Mouse (Mus musculus) cerebral cortex, adult 2 months (tissue): ENCODE results near the gene Tuba1a.

Experiments used
- WGBS: fragments of 180-500 bp; shearing (Covaris S2); methylation state at CpG from one replicate; pipeline ENCODE4 v1.1.7; 2018; 5-methylcytosine and 5-hydroxymethylcytosine counted together

The Tuba1a gene

DNA sequence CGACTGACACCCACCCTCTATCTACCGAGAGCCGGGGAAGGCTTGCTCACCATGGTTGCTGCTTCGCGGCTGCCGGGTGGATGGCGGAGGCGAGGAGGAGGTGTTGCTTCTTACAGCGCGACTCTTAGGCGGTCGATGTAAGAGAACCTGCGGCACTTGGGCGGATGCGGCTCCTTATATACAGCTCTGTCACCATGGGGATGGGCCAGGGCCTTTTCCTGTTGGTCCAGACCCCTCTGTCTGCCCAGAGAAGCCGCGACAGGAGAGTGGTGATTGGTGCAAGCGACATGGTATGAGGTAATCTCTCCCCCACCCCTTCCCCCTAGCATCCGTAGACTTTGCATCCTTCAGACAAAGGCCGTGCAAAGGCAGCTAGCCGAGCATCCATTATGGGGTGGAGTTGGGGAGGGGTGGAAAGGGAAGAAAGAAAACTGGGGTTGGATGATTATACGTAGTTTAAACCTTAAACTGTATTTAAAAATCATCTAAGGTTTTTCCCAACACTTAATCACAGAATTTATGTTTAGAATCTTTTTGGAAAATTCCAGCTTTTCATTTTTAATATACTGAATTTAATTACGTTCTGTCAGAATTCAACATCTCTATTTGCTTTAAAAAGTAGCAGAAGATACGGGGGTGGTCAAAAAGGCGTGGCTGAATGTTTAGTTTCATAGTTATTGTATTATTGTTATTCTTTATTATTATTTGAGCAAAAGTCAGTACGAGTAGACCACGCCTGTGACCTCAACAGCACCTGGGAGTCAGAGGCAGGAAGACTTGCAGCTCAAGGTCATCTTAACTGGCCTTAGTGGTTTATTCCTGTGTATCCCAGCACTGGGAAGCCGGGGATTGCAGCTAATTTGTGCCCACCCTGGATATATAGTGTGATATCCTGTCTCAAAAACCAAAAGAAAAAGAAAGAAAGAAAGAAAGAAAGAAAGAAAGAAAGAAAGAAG is at the start of gene Tuba1a, which contains the start of gene Gm49450:
Gene Tuba1a, minus strand, starts transcription at position 303 of the 956 bp plus-strand sequence.
Gene Gm49450, minus strand, starts transcription at position 151 of the 956 bp plus-strand sequence.
- 2% methylated on average over 28 of the region's 28 CpGs for WGBS

DNA sequence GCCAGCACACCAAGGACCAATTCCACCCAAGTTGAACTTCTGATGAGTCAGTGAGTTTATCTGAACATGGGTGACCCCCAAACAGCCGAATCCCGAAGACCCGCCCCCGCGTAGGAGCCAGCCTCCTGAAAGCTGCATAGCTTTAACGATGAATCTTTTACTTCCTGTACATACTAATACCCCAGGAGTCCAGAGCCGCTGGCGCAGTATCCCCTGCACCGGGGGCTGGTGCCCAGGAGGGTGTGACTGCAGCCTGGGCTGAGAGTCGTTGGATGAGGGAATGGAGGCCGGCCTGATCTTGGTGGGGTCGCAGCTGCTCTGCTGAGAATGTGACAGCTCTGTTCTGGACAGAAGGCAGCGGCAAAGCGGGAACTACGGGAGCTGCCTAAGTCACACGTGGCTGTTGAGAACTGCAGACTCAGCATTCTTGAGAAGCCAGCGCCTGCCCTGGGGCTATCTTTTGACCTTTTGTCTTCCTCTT is 48.0 kb upstream of the Tuba1a start:
- 16% methylated on average over 17 of the region's 17 CpGs for whole genome bisulfite sequencing

DNA sequence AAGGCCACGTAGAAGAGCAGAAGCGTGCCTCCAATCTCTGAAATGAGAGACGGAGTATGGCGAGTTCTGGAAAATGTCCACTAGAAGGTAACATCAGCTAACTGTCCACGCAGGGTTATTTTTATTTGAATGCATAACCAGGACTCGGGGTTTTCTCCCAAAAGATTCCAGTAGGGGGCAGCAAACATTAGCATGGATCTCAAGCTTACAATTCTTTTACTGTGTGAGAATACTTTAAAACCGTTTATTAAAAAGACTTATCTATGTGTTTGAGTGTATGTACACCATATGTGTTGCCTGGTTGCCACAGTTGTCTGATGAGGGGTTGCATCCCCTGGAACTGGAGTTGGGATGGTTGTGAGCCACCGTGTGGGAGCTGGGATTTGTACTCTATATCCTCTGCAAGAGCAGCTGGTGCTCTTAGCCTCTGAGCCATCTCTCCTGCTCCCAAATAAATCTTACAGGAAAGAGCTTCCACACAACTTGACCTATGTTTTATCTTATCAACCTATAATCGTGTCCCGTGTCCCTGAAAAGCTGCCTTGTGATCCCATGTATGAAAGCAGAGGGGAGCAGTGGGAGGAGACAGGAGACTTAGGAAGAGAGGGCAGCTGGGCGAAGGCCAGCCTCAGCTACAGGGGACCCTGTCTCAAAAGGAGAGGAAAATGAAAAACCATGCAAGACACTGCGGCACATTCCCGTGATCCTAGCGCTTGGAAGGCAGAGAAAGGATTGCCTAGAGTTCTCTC is 47.2 kb upstream of the Tuba1a start:
- 37% methylated on average over 14 of the region's 14 CpGs for WGBS

GRCm38 (mm10) chr15:98998775-98999157 is 45.3 kb upstream of the Tuba1a start:
- WGBS, result 49% methylated on average over 6 of the region's 6 CpGs

- 50% methylated on average over 13 of the region's 13 CpGs for WGBS
Measured at GRCm38 (mm10) chr15:98997938-98998774, 44.7 kb upstream of the Tuba1a start.

DNA sequence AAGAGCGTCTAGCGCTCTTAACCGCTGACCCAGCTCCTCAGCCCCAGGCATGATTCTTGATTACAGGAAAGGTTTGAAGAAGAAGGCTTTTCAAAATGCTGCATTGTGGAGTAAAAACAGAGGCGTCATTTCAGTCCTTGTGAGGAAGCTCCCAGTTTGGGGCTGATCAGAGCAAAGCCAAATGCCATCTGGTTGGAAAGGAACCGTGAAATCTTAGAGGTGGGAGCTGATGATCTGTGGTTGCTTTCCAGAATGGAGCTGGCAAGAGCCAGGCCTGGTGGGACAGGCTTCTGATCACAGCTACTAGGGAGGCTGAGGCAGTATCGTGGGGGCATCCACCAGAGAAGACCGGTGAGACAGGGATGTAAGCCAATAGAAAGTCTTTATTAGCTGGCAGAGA is 43.3 kb upstream of the Tuba1a start:
- WGBS, result 63% methylated on average over 7 of the region's 7 CpGs

GRCm38 (mm10) chr15:98994957-98995520 is 41.5 kb upstream of the Tuba1a start:
- WGBS, result 80% methylated on average over 9 of the region's 9 CpGs

DNA sequence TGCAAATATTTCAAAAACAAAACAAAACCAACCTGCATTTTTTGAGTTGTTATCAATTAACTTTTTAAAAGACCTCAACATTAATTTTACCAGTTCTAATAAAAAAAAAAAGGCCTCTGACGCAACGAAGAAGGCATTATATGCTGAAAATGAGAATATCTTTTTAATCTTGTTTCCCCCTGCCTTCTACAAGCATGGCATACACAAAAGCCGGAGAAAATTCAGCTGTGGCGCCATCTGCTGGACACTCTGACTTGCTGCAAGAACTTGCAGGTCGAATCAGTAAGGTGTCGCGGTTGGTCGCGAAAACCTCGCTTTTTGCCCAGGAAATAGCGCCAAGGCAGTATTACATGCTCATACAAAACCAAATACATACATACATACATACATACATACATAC is 40.4 kb upstream of the Tuba1a start:
- 1% methylated on average over 11 of the region's 11 CpGs for WGBS

DNA sequence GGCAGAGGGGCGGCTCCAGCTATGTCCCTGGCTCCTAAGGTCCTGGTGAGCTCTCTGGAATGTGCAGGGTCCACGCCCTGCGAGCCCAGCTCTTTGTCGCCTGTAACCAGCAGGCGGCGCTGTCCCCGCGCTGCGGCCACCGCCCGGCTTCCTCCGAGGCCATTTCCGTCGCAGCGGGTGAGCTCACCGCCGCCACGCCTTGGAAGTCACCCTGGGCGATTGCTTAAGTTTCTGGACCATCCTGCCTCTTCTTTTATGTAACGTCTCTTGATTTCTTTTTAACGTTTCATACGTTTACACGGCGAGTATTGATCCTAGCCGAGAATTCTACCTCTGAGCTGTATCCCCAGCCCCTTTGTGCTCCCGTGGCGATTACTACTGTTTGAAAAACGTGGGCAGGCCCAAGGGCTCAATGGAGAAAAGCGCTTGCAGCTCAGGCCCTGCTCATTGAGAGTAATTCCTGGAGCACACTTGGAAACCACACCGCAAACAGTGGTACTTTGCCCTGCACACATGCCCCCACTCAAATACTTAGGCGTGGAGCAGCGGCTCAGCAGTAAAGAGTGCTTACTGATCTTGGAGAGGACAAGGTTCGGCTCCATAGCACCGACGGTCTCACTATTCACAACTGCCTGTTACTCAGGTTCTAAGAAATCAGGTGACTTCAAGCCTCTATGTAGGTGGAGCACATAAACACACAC is 39.7 kb upstream of the Tuba1a start:
- WGBS, result under 1% methylated on average over 35 of the region's 35 CpGs

DNA sequence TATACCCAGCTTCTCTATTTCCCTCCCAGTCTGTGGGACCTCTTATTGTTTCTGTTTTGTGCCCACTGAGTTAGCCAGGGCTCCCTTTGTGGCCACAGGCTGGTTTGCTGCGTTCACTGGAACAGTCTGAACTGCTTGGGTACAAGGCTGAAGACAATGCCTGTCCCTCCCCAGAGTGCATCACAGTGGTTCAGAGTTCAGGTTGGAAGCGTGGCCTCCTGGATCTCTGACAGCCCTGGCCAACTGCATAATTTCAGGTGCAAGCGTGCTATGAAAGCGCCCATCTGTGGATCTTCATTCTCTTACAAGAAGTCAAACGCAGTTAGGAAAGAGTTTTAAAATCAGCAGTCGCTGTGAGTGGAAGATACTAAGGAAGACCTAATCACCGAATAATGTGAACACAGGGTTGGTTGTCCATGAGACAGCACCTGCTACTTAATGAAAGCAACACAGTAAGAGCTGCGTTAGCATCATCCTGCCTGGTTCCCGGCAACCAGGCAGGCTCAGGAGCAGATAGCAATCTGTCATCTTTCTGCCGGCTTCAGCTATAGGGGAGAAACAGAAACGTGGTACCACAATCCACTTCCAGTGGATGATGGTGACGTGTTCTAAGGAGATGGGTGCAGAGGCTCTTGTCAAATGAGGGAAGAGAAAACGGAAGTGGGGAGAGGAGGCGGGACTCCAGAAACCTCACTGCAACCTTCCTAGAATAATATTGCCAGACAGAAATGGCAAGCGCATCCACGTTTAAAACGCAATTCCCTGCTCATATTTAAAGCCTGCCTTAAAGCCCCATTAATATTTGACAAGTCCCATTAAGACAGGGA is 38.8 kb upstream of the Tuba1a start:
- WGBS, result 11% methylated on average over 17 of the region's 17 CpGs

DNA sequence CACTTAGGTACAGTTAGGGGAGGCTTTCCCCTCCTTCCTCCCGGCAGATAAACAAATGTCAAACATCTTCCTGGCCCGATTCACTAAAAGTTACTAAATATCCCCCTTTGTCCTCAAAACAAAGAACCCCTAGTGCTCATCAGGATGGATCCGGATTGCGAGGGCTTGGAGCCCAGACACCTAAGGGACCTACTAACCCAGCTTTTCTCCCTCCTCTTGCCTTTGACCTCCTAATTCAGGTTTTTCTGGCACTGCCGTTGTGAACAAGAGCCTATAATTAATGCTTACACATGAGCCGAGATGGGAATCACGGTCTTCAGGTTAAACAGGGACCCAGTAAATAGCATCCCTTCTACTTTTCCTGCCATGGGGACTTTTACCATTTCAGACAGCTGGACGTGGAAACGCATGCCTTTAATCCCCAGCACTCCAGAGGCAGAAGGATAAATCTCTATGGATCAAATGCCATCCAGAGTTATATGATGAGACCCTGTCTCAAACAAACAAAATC is 38.1 kb upstream of the Tuba1a start:
- 20% methylated on average over 9 of the region's 9 CpGs for WGBS

DNA sequence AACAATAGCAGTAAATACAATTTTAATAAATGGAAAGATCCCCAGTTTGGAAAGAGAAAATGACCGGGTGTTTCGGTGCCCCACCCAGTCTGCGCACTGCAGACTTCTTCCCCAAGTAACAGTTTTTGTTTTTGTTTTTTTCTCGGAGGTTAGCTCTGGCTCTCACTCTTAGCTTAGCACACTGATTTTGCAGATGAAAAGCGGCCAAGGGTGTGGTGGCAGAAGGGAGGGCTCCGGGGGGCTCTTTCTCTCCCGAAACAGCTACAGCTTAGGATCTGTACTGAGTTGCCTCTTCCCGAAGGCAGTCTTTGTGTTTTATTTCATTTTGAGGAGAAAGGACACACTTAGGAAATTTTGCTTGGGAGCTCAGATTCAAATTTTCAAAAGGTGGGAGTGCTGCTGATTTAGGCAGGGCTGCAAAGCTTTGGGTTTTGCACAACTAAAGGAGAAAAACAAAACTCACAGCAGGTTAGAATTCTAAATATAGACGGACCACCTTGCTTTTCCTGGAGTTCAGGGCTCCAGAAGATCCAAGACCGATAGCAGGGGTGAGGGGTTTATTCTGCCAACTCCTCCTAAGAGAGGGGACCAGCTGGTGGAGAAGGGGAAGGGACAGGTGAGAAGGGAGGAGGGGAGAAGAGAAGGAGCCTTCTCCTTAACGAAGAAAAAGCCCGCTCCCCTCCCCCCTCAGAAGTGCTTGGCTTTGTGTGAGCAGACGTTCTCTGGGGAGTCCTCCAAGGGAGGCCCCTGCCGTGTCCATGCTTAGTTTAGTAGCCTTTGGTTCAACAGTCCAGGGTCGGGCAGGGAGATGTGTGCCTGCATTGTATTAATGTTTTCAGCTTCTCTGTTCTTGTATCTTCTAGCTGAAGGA is 37.4 kb upstream of the Tuba1a start:
- WGBS, result 20% methylated on average over 15 of the region's 15 CpGs

GRCm38 (mm10) chr15:98989701-98990430 is 36.4 kb upstream of the Tuba1a start:
- WGBS, result 25% methylated on average over 12 of the region's 12 CpGs

DNA sequence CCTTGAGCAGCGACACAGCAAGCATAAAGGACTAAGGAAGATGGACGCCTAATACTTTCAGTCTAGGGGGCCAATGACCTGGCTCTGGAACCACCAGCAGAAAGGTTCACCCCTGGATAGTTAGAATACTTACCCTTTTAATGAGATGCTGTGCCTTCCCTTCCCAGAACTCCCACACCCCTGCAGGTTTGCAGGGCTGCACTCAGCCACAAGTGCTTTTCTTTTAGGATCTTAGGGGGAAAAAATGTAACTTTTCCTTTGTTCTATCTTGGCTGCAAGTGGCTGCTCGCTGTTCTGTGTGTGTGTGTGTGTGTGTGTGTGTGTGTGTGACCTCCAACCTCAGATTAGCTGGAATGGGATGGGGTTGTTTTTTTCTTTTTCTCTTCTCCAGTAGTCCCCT is 35.3 kb upstream of the Tuba1a start:
- WGBS, result 74% methylated on average over 3 of the region's 3 CpGs

GRCm38 (mm10) chr15:98987661-98988181 is 34.2 kb upstream of the Tuba1a start:
- 56% methylated on average over 8 of the region's 8 CpGs for WGBS

DNA sequence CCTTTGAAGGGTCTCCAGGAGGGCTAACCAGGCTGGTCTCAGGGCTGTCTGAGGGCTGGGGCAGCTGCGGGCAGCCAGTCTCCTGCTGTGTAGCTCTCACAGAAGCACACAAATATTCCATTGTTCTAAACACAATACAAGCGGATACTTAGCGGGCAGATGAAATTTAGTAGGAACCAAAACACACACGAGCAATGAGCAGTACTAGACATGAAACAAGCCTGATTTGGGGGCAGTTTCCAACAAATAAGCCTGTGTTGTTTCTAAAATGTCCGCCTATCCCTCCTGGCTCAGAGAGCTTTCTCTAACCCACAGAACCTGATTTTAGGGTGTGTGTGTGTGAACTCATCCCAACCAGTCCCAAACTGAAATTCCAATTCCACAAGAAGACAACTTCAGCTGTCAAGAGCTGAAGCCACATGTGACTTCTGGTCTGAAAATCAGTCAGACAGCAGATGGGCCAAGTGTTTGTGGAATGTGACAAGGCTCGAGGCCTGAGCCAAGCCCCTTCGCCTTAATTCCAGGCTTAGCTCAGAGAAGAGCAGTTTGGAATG is 33.7 kb upstream of the Tuba1a start:
- WGBS, result 17% methylated on average over 7 of the region's 7 CpGs
